Mouse (Mus musculus) cerebellum, adult 11-12 months (tissue): Measurements from ENCODE around the gene Tbcel.

Experiments used
- DNase-seq: peaks from one replicate; pipeline ENCODE4 v3.0.0; 2022

Tbcel gene

GRCm38 (mm10) chr9:42507709-42508108, at the start of gene Tbcel:
Gene Tbcel, minus strand, starts transcription at chr9:42507809.
- no peak for DNase-seq

GRCm38 (mm10) chr9:42555186-42555585, 47.6 kb upstream of the Tbcel start:
- no peak for DNase-seq

- DNase-seq = peak; percentile 60
Measured at GRCm38 (mm10) chr9:42550116-42550515, 42.5 kb upstream of the Tbcel start.

- DNase-seq = no peak
Measured at GRCm38 (mm10) chr9:42548981-42549380, 41.4 kb upstream of the Tbcel start.

- no peak for DNase-seq
Measured at GRCm38 (mm10) chr9:42544521-42544920, 36.9 kb upstream of the Tbcel start.

GRCm38 (mm10) chr9:42533491-42533890, 25.9 kb upstream of the Tbcel start:
- no peak for DNase-seq

GRCm38 (mm10) chr9:42533041-42533440, 25.4 kb upstream of the Tbcel start:
- no peak for DNase-seq

GRCm38 (mm10) chr9:42531951-42532350, 24.3 kb upstream of the Tbcel start:
- no peak for DNase-seq

- DNase-seq = no peak
Measured at GRCm38 (mm10) chr9:42530221-42531152, 22.9 kb upstream of the Tbcel start.

GRCm38 (mm10) chr9:42520587-42521084, 13.0 kb upstream of the Tbcel start:
- peak; percentile 51 for DNase-seq

GRCm38 (mm10) chr9:42518163-42518562, 10.6 kb upstream of the Tbcel start:
- no peak for DNase-seq

GRCm38 (mm10) chr9:42513159-42513558, 5.5 kb upstream of the Tbcel start:
- no peak for DNase-seq

- no peak for DNase-seq
Measured at GRCm38 (mm10) chr9:42512312-42512711, 4.7 kb upstream of the Tbcel start.

- DNase-seq = no peak
Measured at GRCm38 (mm10) chr9:42508235-42508634, 626 bp upstream of the Tbcel start.

GRCm38 (mm10) chr9:42507022-42507421, 587 bp downstream of the Tbcel start:
- no peak for DNase-seq

- DNase-seq = no peak
Measured at GRCm38 (mm10) chr9:42504971-42505510, 2.6 kb downstream of the Tbcel start.

- no peak for DNase-seq
Measured at GRCm38 (mm10) chr9:42504559-42504958, 3.0 kb downstream of the Tbcel start.

- no peak for DNase-seq
Measured at GRCm38 (mm10) chr9:42503709-42504108, 3.9 kb downstream of the Tbcel start.

- no peak for DNase-seq
Measured at GRCm38 (mm10) chr9:42496296-42496695, 11.3 kb downstream of the Tbcel start.

- DNase-seq = no peak
Measured at GRCm38 (mm10) chr9:42491780-42492179, 15.8 kb downstream of the Tbcel start.

- DNase-seq = no peak
Measured at GRCm38 (mm10) chr9:42490589-42491382, 16.8 kb downstream of the Tbcel start.

GRCm38 (mm10) chr9:42488071-42488470, 19.5 kb downstream of the Tbcel start:
- DNase-seq = no peak

- DNase-seq = no peak
Measured at GRCm38 (mm10) chr9:42486913-42487312, 20.7 kb downstream of the Tbcel start.
